Mouse (Mus musculus) limb, embryonic 11.5 days (tissue): Measurements from ENCODE around the gene Mab21l3. TPM values are rescaled to one million over a fixed set of nuclear protein-coding genes. Genes with fewer than 3 reads are reported as not detected.

ENCODE experiments used
- ATAC-seq: fragments of 200-750 bp; cut with Nextera tagmentation; 2 replicates; pipeline ENCODE4 v1.8.0; 2017; ENCODE audit warnings: low read depth; ENCODE audit not compliant: insufficient number of reproducible peaks, low FRiP score, low TSS enrichment
- DNase-seq: peaks from one replicate; pipeline ENCODE4 v3.0.0-alpha.2; 2015; ENCODE audit warnings: low spot score
- H3K27ac ChIP-seq: fragments of 300-500 bp; sonication (generic); replicated peaks from 2 replicates; pipeline ENCODE4 v1.5.1; 2014; ENCODE audit warnings: low read depth, mild to moderate bottlenecking, low read length
- H3K27me3 ChIP-seq: fragments of 300-500 bp; sonication (generic); 2 replicates; pipeline ENCODE4 v1.6.1; 2014; ENCODE audit warnings: mild to moderate bottlenecking, low read length, mixed read lengths; ENCODE audit not compliant: control insufficient read depth, insufficient read depth
- H3K36me3 ChIP-seq: fragments of 300-500 bp; sonication (generic); 2 replicates; pipeline ENCODE4 v1.6.1; 2014; ENCODE audit warnings: mild to moderate bottlenecking, low read length, moderate library complexity, mixed read lengths; ENCODE audit not compliant: control insufficient read depth, insufficient read depth
- H3K4me1 ChIP-seq: fragments of 300-500 bp; sonication (generic); 2 replicates; pipeline ENCODE4 v1.6.1; 2014; ENCODE audit warnings: low read length, mixed read lengths; ENCODE audit not compliant: control insufficient read depth, insufficient read depth
- H3K4me2 ChIP-seq: fragments of 300-500 bp; sonication (generic); 2 replicates; pipeline ENCODE4 v1.6.1; 2014; ENCODE audit warnings: low read depth, mild to moderate bottlenecking, moderate library complexity; ENCODE audit not compliant: severe bottlenecking
- H3K4me3 ChIP-seq: fragments of 300-500 bp; sonication (generic); 2 replicates; pipeline ENCODE4 v1.5.1; 2014; ENCODE audit warnings: low read depth, low read length
- H3K9ac ChIP-seq: fragments of 300-500 bp; sonication (generic); 2 replicates; pipeline ENCODE4 v1.6.1; 2014; ENCODE audit warnings: mild to moderate bottlenecking, low read length
- H3K9me3 ChIP-seq: fragments of 300-500 bp; sonication (generic); 2 replicates; pipeline ENCODE4 v1.6.1; 2016; ENCODE audit warnings: low read length; ENCODE audit not compliant: control insufficient read depth
- WGBS: fragments of 180-500 bp; shearing (Covaris S2); extraction: QIAGEN DNeasy Blood & Tissue Kit; methylation state at CpG from one replicate; pipeline ENCODE4 v1.1.7; 2014; 5-methylcytosine and 5-hydroxymethylcytosine counted together
- polyA plus RNA-seq: library from polyadenylated mRNA; unstranded; fragments of >200 nt; fragmentation: Nextera tagmentation; extraction: Ambion mirVana; gene quantifications from 2 replicates; pipeline ENCODE4 v1.2.1, GENCODE M21; 2014

Gene Mab21l3
- polyA plus RNA-seq, 1 experiment from 2014 or later: 1.1 TPM

- no peak overlapping the region for H3K9ac ChIP-seq
- H3K4me1 ChIP-seq: 0 out of 2 replicates have a peak, but pooled peaks cover under 1% of the 10 kb centered on the region
- no peak overlapping the region for H3K4me2 ChIP-seq
- H3K36me3 ChIP-seq: no peaks in the 10 kb centered on the region
- 82% methylated on average over 15 of the region's 15 CpGs for WGBS
- H3K27me3 ChIP-seq: no peaks in the 10 kb centered on the region
- no peak for ATAC-seq
- DNase-seq: no peak
- H3K27ac ChIP-seq: no peak overlapping the region
- no peaks in the 10 kb centered on the region for H3K9me3 ChIP-seq
- H3K4me3 ChIP-seq: no peak overlapping the region
Measured at GRCm38 (mm10) chr3:101795387-101796039, 53.2 kb downstream of the Mab21l3 start.

GRCm38 (mm10) chr3:101794666-101795065 lies 54.1 kb downstream of the Mab21l3 start:
- DNase-seq: no peak

DNA sequence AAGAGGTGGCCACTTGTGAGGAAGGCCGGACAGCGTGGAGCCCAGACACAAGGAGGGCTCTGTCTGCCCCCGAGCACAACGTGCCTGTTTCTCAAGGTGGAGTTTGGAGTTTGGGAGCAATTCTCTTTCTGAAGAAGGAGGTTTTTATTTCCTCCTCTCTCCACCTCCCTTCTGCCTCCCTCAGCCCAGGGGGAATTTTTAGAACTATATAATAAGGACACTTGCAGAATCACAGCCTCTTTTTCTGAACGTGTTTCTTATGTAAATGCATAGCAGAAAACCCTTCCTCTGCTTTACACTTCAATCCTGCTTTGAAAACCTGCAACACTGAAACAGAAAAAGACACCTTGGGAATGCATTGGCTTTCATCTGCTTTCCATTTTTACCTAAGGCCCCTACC lies 54.7 kb downstream of the Mab21l3 start:
- 82% methylated on average over 5 of the region's 5 CpGs for WGBS
- ATAC-seq (no peak), DNase-seq (no peak)
- Histone ChIP-seq H3K36me3 (no peaks in the 10 kb centered on the region), H3K27ac (no peak overlapping the region), H3K4me2 (no peak overlapping the region), H3K9ac (no peak overlapping the region), H3K27me3 (no peaks in the 10 kb centered on the region), H3K4me3 (no peak overlapping the region), H3K9me3 (no peaks in the 10 kb centered on the region), H3K4me1 (no peaks in the 10 kb centered on the region)

More at GRCm38 (mm10) chr3:101794666-101795065, 54.1 kb downstream of the Mab21l3 start:
- no peaks in the 10 kb centered on the region for H3K27me3 ChIP-seq
- ATAC-seq: no peak
- no peak overlapping the region for H3K4me3 ChIP-seq
- no peaks in the 10 kb centered on the region for H3K9me3 ChIP-seq
- H3K4me2 ChIP-seq: no peak overlapping the region
- WGBS: 92% methylated on average over 9 of the region's 9 CpGs
- H3K9ac ChIP-seq: no peak overlapping the region
- no peak overlapping the region for H3K27ac ChIP-seq
- no peaks in the 10 kb centered on the region for H3K36me3 ChIP-seq
- no peaks in the 10 kb centered on the region for H3K4me1 ChIP-seq

- ATAC-seq: no peak
- H3K4me3 ChIP-seq: no peak overlapping the region
- WGBS: 77% methylated on average over 4 of the region's 4 CpGs
Measured at GRCm38 (mm10) chr3:101792191-101792590, 56.6 kb downstream of the Mab21l3 start.

GRCm38 (mm10) chr3:101784768-101785424 lies 63.9 kb downstream of the Mab21l3 start:
- no peak for DNase-seq
- no peak for ATAC-seq
- Histone ChIP-seq H3K4me1 (no peaks in the 10 kb centered on the region), H3K27ac (no peak overlapping the region), H3K4me3 (no peak overlapping the region), H3K27me3 (no peaks in the 10 kb centered on the region), H3K36me3 (no peaks in the 10 kb centered on the region), H3K9ac (no peak overlapping the region), H3K9me3 (no peaks in the 10 kb centered on the region), H3K4me2 (no peak overlapping the region)
- WGBS: 40% methylated on average over 10 of the region's 10 CpGs

More at GRCm38 (mm10) chr3:101792191-101792590, 56.6 kb downstream of the Mab21l3 start:
- no peak for DNase-seq
- H3K4me1 ChIP-seq: no peaks in the 10 kb centered on the region
- no peak overlapping the region for H3K4me2 ChIP-seq
- no peak overlapping the region for H3K27ac ChIP-seq
- H3K27me3 ChIP-seq: no peaks in the 10 kb centered on the region
- H3K36me3 ChIP-seq: no peaks in the 10 kb centered on the region
- no peaks in the 10 kb centered on the region for H3K9me3 ChIP-seq
- H3K9ac ChIP-seq: no peak overlapping the region

- no peak overlapping the region for H3K4me3 ChIP-seq
- no peak overlapping the region for H3K4me2 ChIP-seq
- H3K27ac ChIP-seq: no peak overlapping the region
- ATAC-seq: no peak
- no peak for DNase-seq
- H3K36me3 ChIP-seq: no peaks in the 10 kb centered on the region
- no peaks in the 10 kb centered on the region for H3K9me3 ChIP-seq
- H3K27me3 ChIP-seq: no peaks in the 10 kb centered on the region
- H3K4me1 ChIP-seq: no peaks in the 10 kb centered on the region
- 77% methylated on average over 2 of the region's 2 CpGs for WGBS
- H3K9ac ChIP-seq: no peak overlapping the region
Measured at GRCm38 (mm10) chr3:101783793-101784192, 65.0 kb downstream of the Mab21l3 start.

GRCm38 (mm10) chr3:101780874-101781483 lies 67.8 kb downstream of the Mab21l3 start:
- H3K4me3 ChIP-seq: no peak overlapping the region
- no peak overlapping the region for H3K9ac ChIP-seq
- no peak overlapping the region for H3K4me2 ChIP-seq
- no peaks in the 10 kb centered on the region for H3K4me1 ChIP-seq
- H3K27me3 ChIP-seq: no peaks in the 10 kb centered on the region
- 45% methylated on average over 6 of the region's 6 CpGs for WGBS
- no peak overlapping the region for H3K27ac ChIP-seq
- no peak for DNase-seq
- H3K36me3 ChIP-seq: no peaks in the 10 kb centered on the region
- H3K9me3 ChIP-seq: no peaks in the 10 kb centered on the region
- ATAC-seq: no peak

GRCm38 (mm10) chr3:101778896-101779665 lies 69.7 kb downstream of the Mab21l3 start:
- Histone ChIP-seq H3K9ac (no peak overlapping the region), H3K4me3 (no peak overlapping the region), H3K36me3 (no peaks in the 10 kb centered on the region), H3K27ac (no peak overlapping the region), H3K27me3 (no peaks in the 10 kb centered on the region), H3K4me1 (no peaks in the 10 kb centered on the region), H3K4me2 (no peak overlapping the region), H3K9me3 (no peaks in the 10 kb centered on the region)
- DNase-seq: no peak
- no peak for ATAC-seq
- WGBS: 77% methylated on average over 15 of the region's 16 CpGs
